Mouse (Mus musculus): ENCODE measurements around the gene Ppara. TPM values are rescaled to one million over a fixed set of nuclear protein-coding genes. Genes with fewer than 3 reads are reported as not detected.

Gene Ppara
- polyA plus RNA-seq, 1 experiment from 2014 or later = 1.0 TPM

DNA sequence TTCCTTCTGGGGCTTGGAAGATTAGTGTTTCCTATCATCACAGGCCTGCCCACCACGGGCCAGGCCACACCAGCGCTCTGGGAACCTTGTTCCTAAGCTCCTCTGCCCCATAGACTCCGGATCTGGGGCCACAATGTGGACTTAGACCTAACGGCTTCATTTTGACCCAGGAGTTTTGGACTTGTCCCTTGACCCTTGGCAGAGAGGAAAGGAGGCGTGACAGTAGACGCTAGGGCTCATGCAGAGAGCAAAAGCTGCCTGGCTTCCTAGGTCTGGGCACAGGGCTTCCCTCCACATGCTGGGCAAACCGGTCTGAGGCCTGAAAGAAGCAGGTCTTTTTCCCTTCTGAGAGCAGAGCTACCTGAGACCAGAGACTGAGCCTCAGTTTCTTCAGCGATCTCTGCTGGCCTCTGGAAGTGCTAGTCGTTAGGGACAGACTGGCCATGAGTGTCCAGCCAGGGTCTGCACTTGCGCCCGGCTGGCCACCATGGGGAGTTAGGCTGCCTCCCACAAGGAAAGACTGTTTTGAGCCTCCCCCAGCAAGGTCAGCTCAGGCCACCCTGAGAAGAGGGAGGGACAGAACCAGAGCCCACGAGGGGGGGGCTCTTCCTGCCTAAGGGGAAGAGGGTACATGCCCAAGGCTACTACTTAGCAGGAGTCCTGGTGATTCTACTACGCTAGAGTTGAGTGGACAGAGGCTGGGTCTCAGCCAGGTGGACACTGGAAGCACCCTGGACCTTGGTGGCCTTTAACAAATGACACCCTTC lies 29.0 kb upstream of the Ppara start:
- H3K27me3 ChIP-seq = no peaks in the 10 kb centered on the region
- peak overlapping the region; percentile 88 for H3K27ac ChIP-seq (replicated peaks)
- H3K4me2 ChIP-seq = no peak overlapping the region
- H3K9me3 ChIP-seq = no peaks in the 10 kb centered on the region
- peaks cover 70% of the 10 kb centered on the region for H3K36me3 ChIP-seq
- 81% methylated on average over 13 of the region's 13 CpGs for WGBS
- no peak for ATAC-seq (ENCODE audit: low read depth)
- no peak overlapping the region for H3K4me3 ChIP-seq
- peaks cover 63% of the 10 kb centered on the region for H3K4me1 ChIP-seq (replicated peaks)
- no peak overlapping the region for H3K9ac ChIP-seq

DNA sequence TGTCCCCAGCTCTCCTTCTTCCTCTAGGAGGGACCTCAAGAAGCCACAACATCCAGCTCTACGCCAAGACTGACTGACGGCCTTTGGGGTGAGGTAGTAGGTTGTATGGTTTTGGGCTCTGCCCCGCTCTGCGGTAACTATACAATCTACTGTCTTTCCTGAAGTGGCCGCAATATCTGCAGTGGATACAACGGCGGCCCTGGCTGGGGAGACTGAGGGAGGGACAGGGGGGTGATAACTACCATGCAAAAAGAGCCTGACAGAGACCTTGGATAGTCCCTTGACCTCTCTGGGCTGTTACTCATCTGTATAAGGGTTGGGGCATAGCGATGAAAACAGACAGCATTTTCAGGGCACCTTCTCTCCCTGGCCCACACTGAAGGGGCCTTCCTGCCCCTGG lies 28.3 kb upstream of the Ppara start:
- no peak for ATAC-seq (ENCODE audit: low read depth)
- WGBS = 89% methylated on average over 8 of the region's 8 CpGs
- Histone ChIP-seq H3K4me1 (replicated peaks) (peaks cover 57% of the 10 kb centered on the region), H3K9me3 (no peaks in the 10 kb centered on the region), H3K4me3 (no peak overlapping the region), H3K27me3 (peaks cover 4% of the 10 kb centered on the region; the same call in 1 of the 2 replicates), H3K27ac (replicated peaks) (peak overlapping the region; percentile 88), H3K36me3 (peaks cover 62% of the 10 kb centered on the region), H3K9ac (no peak overlapping the region), H3K4me2 (no peak overlapping the region)

DNA sequence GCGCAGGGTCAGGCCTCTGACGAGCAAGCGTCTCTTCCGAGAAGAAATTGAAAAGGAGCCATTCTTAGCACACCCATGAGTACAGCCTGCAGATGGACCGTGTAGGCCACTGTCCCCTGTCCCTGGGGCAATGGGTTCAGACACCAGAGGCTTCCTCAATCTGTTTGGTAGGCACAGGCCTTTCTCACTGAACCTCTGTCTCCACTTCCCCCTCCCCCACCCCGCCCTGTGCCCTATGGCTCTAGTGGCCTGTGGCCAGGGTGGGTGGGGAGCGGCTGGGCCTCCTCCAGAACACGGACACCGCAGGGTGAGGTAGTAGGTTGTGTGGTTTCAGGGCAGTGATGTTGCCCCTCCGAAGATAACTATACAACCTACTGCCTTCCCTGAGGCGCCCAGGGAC lies 27.8 kb upstream of the Ppara start:
- H3K4me2 ChIP-seq = no peak overlapping the region
- peaks cover 4% of the 10 kb centered on the region; the same call in 1 of the 2 replicates for H3K27me3 ChIP-seq
- no peak overlapping the region for H3K4me3 ChIP-seq
- no peak overlapping the region for H3K9ac ChIP-seq
- H3K27ac ChIP-seq (replicated peaks) = peak overlapping the region; percentile 88; the same call in 1 of the 2 replicates
- H3K4me1 ChIP-seq (replicated peaks) = peaks cover 52% of the 10 kb centered on the region
- H3K36me3 ChIP-seq = peaks cover 57% of the 10 kb centered on the region
- no peak for ATAC-seq (ENCODE audit: low read depth)
- 91% methylated on average over 11 of the region's 11 CpGs for WGBS
- no peaks in the 10 kb centered on the region for H3K9me3 ChIP-seq

DNA sequence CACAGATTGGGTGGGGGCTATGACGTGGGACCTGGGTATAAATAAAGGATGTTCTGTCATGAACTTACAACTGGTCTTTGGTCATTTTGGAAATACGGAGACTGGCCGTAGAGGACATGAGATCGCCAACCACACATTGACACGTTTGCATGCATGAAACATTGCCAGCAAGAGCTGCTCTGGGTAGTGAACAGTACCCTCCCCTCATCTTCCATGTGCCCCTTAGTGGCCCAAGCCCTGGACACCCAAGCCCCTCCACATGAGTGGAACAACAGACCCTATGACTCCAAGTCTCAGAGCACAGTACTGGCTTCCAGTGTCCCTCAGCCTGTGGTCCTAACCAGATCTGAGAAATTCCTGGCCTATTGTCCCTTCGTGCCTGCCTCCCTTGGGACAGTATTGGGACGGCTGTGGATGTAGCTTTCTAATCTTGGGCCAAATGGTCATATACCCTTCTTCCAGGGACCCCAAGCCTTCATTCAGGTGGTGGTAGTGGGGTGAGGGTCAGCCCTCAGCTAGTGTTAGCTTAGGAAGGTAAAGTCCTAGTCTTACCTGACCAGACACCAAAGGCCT lies 27.2 kb upstream of the Ppara start:
- Histone ChIP-seq H3K9ac (no peak overlapping the region), H3K36me3 (peaks cover 52% of the 10 kb centered on the region), H3K27me3 (peaks cover 4% of the 10 kb centered on the region; the same call in 1 of the 2 replicates), H3K9me3 (no peaks in the 10 kb centered on the region), H3K4me2 (no peak overlapping the region), H3K4me1 (replicated peaks) (peaks cover 47% of the 10 kb centered on the region), H3K4me3 (no peak overlapping the region), H3K27ac (replicated peaks) (peak overlapping the region; percentile 88; the same call in 1 of the 2 replicates)
- WGBS = 82% methylated on average over 7 of the region's 7 CpGs
- ATAC-seq (ENCODE audit: low read depth) = no peak

DNA sequence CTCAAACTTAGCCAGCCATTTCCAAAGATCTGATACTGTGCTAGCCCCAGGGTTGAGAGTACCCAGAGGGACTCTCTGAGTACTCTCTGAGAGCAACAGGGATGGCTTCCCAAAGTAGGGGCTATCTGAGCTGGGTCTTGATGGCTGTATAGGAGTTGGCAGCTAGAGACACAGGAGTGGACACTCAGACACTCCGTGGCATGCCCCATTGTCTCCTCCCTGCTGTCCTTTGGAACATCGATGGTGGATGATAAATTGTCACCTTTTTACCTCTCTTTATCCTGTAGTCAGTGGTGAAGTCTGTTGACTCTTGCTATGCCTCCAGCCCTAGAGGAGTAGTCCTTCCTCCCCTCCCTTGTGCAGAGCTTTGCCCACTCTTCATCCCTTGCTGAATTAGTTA lies 26.6 kb upstream of the Ppara start:
- no peak overlapping the region for H3K9ac ChIP-seq
- H3K27ac ChIP-seq (replicated peaks) = peak overlapping the region; percentile 88
- peaks cover 40% of the 10 kb centered on the region for H3K4me1 ChIP-seq (replicated peaks)
- no peak overlapping the region for H3K4me3 ChIP-seq
- H3K9me3 ChIP-seq = no peaks in the 10 kb centered on the region
- no peak for ATAC-seq (ENCODE audit: low read depth)
- H3K4me2 ChIP-seq = no peak overlapping the region
- WGBS = 81% methylated on average over 2 of the region's 2 CpGs
- peaks cover 45% of the 10 kb centered on the region for H3K36me3 ChIP-seq
- peaks cover 4% of the 10 kb centered on the region; the same call in 1 of the 2 replicates for H3K27me3 ChIP-seq

DNA sequence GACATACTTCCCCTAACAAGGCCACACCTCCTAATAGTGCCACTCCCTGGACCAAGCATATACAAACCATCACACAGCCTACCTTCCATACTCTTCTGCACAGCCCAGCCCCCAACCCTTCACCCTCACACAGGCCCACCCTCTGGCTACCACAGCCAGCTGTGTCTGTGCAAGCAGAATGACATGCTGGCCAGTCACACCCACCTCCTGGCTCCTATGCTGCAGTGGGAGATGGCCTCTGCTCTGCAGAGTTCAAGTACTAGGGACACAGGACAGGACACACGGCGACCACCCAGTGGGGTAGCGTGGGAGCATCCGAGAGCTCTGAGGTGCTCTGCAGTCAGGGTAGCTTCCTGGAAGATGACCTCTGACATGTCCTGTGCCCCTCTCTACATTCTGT lies 25.9 kb upstream of the Ppara start:
- ATAC-seq (ENCODE audit: low read depth) = peak; percentile 40
- H3K4me2 ChIP-seq = no peak overlapping the region

DNA sequence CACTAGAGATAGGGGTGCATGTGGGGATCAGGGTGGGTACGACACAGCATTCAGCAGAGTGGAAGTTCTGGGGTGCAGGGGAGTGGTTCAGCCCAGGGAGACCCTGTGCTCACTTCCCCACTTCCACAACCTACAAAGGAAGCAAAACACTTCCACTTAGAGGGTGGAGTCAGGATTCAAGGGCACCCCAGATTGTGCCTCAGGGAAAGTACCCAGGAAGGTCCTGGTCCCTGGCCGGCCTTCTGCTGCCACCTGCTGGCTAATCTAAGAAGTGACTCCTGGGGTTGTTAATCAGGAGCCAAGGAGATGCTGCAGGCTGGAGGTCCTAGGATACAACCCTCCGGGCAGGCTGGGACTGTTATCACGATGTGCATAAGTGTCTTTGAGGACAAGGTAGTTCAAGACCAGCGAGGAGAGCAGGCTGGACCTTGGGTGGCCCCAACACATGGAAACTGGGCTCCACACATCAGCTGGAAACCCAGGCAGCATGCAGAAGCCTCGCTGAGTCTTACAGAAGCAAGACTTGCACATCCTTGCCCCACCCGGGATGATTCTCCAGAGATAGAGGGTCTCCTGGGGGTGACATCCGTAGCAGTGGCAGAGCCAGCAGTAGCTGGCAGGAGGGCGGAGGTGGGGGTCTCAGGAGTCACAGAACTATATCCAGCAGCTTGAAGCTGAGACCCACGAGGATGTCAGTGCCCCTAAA lies 25.4 kb upstream of the Ppara start:
- peak overlapping the region; percentile 88 for H3K27ac ChIP-seq (replicated peaks)
- H3K27me3 ChIP-seq = peaks cover 4% of the 10 kb centered on the region; the same call in 1 of the 2 replicates
- H3K36me3 ChIP-seq = peaks cover 33% of the 10 kb centered on the region
- WGBS = 41% methylated on average over 10 of the region's 10 CpGs
- H3K4me3 ChIP-seq = no peak overlapping the region
- ATAC-seq (ENCODE audit: low read depth) = peak; percentile 51
- peak overlapping the region; percentile 39; the same call in 1 of the 2 replicates for H3K9ac ChIP-seq
- no peaks in the 10 kb centered on the region for H3K9me3 ChIP-seq
- no peak overlapping the region for H3K4me2 ChIP-seq
- peaks cover 29% of the 10 kb centered on the region for H3K4me1 ChIP-seq (replicated peaks)

More for the DNA sequence above, 25.9 kb upstream of the Ppara start:
- peaks cover 34% of the 10 kb centered on the region for H3K4me1 ChIP-seq (replicated peaks)
- H3K4me3 ChIP-seq = no peak overlapping the region
- H3K27me3 ChIP-seq = peaks cover 4% of the 10 kb centered on the region; the same call in 1 of the 2 replicates
- no peak overlapping the region for H3K9ac ChIP-seq
- H3K27ac ChIP-seq (replicated peaks) = peak overlapping the region; percentile 88
- no peaks in the 10 kb centered on the region for H3K9me3 ChIP-seq
- WGBS = 85% methylated on average over 4 of the region's 4 CpGs
- H3K36me3 ChIP-seq = peaks cover 39% of the 10 kb centered on the region

DNA sequence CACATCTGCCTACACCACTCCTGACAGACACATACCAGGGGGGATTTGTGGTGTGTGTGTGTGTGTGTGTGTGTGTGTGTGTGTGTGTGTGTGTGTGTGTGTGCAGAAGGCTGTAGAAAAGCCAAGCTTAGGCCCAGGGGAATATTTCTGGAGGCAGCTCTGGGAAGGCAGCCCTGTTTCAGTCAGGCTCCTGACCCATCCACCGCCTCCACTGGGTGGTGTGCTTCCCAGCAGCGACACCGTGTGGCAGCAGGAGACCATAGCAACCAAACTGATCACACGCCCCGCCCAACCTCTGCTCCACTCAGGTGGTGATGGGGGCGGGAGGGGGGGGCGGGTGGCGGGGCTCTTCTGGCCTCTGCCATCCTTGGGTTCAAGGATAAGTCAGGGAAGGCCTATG lies 24.6 kb upstream of the Ppara start:
- 1% methylated on average over 8 of the region's 8 CpGs for WGBS
- Histone ChIP-seq H3K9ac (no peak overlapping the region), H3K4me1 (replicated peaks) (peaks cover 23% of the 10 kb centered on the region), H3K36me3 (peaks cover 26% of the 10 kb centered on the region), H3K4me3 (no peak overlapping the region), H3K27ac (replicated peaks) (peak overlapping the region; percentile 88), H3K9me3 (no peaks in the 10 kb centered on the region), H3K27me3 (peaks cover 9% of the 10 kb centered on the region; the same call in 1 of the 2 replicates), H3K4me2 (no peak overlapping the region)
- peak; percentile 49 for ATAC-seq (ENCODE audit: low read depth)

DNA sequence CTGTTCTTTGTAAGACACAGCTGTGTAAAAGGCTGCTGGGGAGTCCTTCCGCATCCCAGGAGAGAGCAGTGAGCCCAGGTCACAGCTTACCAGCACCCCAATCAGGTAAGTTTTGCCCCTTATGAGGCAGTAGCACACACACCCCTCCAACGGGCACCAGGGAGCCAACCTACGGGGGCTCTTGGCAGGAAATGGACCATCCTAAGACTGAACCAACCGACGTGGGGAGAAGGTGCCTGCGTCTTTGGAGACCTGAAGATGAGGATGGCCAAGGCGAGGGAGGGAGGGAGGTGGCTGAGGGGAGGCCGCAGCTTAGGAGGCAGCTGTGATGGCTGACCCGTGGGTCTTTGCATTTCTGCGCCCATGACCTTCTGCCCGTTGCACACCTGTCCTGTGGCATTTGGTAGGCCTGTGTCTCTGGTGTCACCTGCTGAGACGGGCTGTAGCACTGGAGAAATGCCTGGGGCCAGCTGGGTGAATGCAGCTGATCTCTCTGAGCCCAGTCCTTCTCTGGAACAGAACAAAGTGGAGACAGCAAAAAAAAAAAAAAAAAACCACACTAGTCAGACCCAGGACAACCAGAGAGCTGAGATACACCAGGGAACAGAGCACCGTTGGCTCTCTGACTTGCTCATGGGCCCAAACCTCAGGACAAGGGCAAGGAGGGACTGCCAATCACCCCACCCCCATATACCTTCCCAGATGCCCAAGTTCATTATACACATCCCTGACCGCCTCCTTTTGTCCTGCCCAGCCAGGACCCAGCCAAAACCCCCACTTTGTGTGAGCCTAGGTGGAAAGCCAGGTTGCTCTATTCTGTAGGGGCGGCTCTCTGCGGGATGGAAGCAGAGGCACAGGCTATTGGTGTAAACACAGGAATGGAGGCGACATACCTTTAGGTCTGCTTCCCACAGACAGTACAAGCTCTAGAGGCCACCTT lies 23.9 kb upstream of the Ppara start:
- Histone ChIP-seq H3K4me2 (no peak overlapping the region), H3K4me1 (replicated peaks) (peaks cover 23% of the 10 kb centered on the region), H3K4me3 (no peak overlapping the region), H3K27me3 (peaks cover 9% of the 10 kb centered on the region; the same call in 1 of the 2 replicates), H3K27ac (replicated peaks) (peak overlapping the region; percentile 88; the same call in 1 of the 2 replicates), H3K9ac (no peak overlapping the region), H3K9me3 (no peaks in the 10 kb centered on the region), H3K36me3 (peaks cover 18% of the 10 kb centered on the region)
- 79% methylated on average over 17 of the region's 17 CpGs for WGBS
- ATAC-seq (ENCODE audit: low read depth) = no peak; the same call in 1 of the 2 replicates

DNA sequence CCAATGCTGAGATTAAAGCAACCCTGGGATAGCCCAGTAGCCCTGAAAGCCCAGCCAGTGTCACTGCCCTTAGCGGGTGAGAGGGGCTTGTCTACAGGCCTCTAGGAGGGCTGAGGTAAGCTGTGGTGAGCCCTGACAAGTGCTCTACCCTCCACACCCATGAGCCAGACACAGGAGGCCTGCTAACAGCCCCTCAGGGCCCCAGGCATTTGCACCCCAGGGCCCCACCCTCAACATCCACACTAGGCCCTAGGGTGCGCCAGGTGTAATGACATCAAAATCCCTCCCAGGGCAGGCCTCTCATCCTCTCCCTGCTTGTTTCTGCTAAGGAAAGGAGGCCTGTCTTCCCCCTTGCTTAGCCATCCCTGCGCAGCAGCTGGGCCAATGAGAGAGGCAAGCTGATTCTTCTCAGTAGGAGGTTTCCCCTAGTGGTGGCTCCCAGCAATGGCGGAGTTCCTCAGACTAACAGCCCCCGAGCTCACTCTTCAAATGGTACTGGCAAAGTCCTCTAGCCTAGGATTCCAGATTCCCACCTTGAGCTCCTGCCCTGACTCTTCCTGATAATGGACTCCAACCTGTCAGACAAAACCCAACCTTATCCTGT lies 22.1 kb upstream of the Ppara start:
- H3K4me1 ChIP-seq (replicated peaks) = peaks cover 23% of the 10 kb centered on the region
- no peak for ATAC-seq (ENCODE audit: low read depth)
- H3K27ac ChIP-seq (replicated peaks) = no peak overlapping the region
- H3K4me3 ChIP-seq = no peak overlapping the region
- H3K36me3 ChIP-seq = peaks cover under 1% of the 10 kb centered on the region; the same call in 1 of the 2 replicates
- no peaks in the 10 kb centered on the region for H3K9me3 ChIP-seq
- H3K27me3 ChIP-seq = peaks cover 9% of the 10 kb centered on the region; the same call in 1 of the 2 replicates
- H3K9ac ChIP-seq = no peak overlapping the region
- WGBS = 39% methylated on average over 5 of the region's 5 CpGs
- H3K4me2 ChIP-seq = no peak overlapping the region

DNA sequence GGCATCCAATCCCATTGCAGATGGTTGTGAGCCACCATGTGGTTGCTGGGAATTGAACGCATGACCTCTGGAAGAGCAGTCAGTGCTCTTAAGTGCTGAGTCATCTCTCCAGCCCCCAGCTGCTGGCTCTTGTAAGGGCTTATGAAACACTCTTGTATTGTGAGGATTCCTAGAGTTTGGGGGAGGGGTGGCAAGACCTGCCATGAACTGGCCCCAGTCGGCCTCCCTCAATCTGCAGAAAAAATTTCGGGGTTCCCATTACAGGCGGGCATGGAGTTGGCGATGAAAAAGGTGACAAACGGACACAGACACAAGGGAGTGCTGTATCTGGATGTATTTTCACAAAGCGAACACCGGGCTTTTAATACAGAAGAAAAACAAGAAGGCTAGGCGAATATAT lies 21.4 kb upstream of the Ppara start:
- ATAC-seq (ENCODE audit: low read depth) = no peak
- no peaks in the 10 kb centered on the region for H3K9me3 ChIP-seq
- no peaks in the 10 kb centered on the region for H3K36me3 ChIP-seq
- H3K4me1 ChIP-seq (replicated peaks) = peaks cover 23% of the 10 kb centered on the region
- no peak overlapping the region for H3K4me2 ChIP-seq
- peaks cover 9% of the 10 kb centered on the region; the same call in 1 of the 2 replicates for H3K27me3 ChIP-seq
- no peak overlapping the region for H3K9ac ChIP-seq
- no peak overlapping the region for H3K27ac ChIP-seq (replicated peaks)
- WGBS = 90% methylated on average over 9 of the region's 9 CpGs
- no peak overlapping the region for H3K4me3 ChIP-seq
